Mouse (Mus musculus): ENCODE measurements around the gene Hoxb5.

DNA sequence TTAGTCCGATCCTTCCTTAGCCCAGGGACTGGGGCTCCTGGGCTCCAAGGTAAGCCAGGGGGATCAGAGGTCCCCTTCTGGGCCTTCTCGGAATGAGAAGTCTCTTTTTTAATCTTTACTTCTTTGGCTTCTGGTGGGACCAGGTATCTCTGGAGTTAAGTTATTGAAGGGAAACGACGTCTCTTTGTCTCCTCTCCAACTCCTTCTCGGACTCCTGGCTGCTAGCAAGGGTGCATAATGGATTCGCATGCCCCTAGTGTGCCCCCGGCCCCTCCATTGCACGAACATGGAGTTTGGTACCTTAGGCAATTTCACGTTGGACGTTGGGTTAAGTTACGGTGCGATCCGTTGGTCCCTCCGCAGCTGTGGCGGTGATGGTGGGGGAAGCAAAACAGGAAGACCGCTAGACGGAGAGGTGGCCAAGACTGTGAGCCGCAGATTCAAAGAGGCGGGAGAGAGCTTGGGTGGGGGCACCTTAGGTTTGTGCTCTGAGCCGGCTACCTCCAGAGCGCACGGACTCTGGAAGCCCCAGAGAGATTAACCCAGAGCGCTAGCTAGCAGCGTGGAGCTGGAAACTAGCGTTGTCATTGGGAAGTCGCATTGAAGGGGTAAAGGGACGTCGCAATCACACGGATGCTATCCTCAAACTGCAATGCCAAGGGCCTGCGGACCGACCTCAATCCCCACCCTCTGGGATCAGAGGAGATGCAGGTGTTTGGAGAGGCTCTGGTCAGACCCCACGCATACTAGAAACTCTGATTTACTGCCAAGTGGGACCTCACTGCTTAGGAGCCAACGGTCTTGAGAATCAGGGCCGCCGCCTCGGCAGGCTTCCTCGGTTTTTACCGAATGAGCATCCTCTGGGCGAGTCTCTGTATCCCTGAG, 47.8 kb upstream of the Hoxb5 start:
- TF ChIP-seq CTCF (conservative IDR thresholded peaks at IDR 0.05; ENCODE audit: low read length) (no peak), NANOG (IDR thresholded peaks at IDR 0.05; ENCODE audit: borderline replicate concordance, low read length) (no peak)
